Mouse (Mus musculus) c-Kit-negative CD71-positive TER-119-positive erythroid progenitor cells, embryonic 14.5 days (primary cell): Measurements from ENCODE around the gene Tspan32.

Experiments used
- DNase-seq: peaks from one replicate; pipeline ENCODE4 v3.0.0-alpha.2; 2013; ENCODE audit warnings: low read depth, low spot score

Tspan32 gene

DNA sequence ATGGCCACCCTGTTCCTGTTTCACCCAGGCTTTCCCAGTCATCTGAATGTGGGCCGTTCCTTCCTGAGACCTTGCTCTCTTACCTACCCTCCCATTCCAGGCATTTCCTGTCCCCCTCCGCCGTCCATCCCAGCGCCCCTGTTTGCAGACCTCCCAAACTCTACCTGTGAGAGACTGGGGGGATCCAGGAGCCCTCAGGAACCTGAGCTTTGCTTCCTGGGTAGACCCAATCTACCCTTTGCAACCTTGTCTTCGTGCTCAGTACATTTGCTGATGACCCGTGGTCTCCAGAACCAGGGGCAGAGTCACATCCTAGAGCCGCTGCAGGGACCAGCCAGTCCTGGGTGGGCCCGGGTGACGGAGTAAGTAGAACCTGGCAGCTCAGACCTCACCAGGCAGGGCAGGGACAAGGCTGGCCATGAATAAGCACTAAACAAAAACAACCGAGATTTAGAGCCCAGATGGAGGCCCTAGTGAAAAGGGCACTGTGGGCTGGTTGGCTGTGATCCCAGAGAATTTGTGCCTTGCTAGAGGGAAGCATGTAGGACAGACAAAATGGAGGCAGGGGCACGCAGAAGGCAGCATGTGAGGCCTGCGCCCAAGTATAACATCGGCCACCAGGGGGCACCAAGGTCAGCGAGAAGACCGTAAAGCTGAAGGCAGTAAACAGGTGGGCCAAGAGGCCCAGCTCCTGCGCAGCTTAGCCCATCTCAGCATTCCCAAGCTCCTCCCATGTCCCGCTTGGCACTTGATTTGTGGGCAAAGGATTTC lies 2.9 kb downstream of the Tspan32 start:
- DNase-seq, result peak; percentile 90

DNA sequence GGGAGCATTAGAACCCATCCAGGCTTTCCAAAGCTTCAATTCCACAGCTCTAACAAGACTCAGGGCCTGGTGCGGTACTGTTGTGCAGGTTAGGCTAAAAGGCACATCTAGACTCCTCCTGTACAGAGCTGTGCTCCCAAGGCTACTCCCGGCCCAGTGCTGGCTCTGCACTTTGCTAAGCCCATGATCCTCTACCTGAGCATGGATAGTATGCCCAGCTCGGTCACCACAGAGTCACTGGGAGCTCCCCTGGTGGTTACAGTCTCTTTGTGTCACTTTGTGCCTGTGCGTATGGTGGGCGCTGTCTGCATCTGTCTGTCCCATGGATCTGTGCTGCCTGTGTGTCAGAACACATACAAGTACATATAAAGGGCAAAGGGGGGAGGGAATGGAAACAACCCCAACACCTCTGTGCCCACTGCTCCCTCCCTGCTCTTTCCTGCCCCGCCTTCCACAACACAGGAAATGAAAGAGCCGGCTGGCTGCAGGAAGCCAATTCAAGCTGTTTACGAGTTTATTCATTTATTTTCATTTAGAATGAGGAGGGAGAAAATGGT lies 3.6 kb downstream of the Tspan32 start:
- DNase-seq, result no peak

DNA sequence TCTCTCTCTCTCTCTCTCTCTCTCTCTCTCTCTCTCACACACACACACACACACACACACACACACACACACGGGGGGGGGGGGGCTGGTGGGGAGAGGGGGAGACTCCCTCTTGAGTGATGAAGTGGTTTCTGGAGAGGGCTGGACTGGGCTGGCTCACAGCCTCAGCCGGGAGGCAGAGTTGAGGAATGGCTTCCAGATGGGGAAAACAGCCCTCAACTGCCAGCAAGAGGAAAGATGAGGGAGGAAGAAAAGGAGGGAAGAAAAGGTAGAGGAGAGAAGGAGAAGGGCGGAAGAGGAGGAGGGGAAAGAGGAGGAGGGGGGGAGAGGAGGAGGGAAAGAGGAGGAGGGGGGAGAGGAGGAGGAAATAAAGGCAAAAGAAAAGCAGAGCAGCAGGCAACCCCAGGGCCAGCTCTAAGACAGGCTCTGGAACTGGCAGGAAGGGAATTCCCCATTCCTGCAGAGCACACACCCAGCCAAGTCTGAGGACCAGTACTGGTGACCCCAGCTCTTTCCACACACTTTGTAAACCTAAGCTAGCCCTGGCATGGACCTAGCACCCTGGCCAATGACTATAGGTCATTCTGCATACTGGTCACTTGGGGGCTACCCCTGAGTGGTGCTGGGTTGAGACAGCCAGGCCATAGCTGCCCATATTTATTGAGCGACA lies 4.3 kb downstream of the Tspan32 start:
- no peak for DNase-seq

- DNase-seq, result no peak
Measured at GRCm38 (mm10) chr7:143009996-143010395, 5.2 kb downstream of the Tspan32 start.

DNA sequence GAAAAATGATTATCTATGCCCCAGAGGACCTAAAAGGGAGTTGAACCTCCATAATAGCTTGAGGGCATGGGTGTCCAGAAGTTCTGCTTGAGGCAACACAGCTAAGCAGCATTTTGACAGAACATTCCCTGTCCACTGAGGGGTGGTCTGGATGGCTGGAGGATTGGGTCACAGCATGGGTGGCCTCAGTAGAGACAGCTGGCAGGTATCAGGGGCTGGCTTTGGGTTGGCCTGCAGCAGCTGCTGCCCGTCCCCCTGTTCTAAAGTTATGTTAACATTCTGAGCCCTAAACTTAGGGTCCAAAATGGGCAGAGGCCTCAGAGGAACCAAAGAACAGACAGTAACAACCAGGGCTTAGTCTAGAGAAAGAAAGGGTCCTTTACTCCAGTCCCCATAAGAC lies 6.4 kb downstream of the Tspan32 start:
- no peak for DNase-seq

DNA sequence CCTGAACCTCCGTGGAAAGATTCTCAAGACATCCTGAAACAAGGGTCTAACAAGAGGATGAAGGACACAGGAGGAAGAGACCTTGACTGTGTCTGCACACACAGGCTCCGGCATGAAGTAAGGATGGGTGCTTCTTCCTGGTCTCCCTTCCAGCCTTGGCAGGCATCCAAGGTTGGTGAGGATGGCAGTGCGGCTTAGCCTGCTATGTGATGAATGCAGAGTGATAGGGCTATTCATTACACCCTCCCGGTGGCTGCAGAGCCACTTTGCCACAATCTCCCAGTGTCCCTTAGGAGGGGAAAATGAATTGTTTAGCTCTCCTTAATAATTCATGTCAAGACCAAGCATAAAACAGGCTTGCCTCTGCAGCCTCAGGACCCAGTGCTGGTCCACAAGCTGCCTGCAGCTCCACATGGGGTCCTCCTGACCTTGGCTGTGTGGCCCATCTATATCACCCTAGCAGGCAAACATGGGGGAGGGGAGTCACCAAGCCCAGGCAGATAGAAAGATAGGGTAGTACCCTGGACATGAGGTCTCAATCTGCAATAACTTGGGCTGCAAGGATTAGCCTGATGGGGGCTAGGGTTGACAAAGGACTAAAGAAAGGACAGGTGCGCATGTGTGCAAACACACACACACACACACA lies 7.5 kb downstream of the Tspan32 start:
- DNase-seq, result no peak

GRCm38 (mm10) chr7:143013420-143014178 lies 8.8 kb downstream of the Tspan32 start:
- no peak for DNase-seq

GRCm38 (mm10) chr7:143014862-143015659 lies 10.2 kb downstream of the Tspan32 start:
- DNase-seq, result no peak

DNA sequence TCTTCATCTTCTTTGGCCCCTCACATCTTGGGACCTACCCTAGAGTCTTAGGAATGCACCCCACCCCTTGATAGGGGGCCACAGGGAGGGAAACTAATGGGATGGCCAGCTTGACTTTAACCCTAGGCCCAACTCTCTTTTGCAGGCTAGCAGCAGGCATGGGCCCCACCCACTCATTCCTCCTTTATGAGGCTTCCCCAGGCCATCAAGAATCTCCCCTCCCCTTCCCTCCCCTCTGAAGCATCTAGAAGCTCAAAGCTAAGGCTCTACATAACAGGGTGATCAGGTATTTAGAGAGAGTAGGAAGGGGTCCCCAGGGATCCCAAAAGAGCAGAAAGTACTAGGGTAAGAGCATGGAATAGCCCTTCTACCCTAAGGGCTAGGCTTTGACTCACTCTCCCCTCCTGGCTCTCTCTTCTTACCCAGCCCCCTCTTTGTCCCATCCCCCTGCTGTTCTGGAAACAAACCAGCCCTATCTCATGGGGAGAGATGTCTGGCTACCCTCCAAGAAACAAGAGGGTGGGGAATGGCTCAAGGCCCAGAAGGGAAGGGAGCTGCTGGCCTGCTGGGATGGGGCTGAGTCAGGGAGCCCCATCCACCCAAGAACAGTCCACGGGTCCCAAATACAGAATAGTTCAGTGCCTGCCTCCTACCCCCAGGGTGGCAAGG lies 11.0 kb downstream of the Tspan32 start:
- no peak for DNase-seq

DNA sequence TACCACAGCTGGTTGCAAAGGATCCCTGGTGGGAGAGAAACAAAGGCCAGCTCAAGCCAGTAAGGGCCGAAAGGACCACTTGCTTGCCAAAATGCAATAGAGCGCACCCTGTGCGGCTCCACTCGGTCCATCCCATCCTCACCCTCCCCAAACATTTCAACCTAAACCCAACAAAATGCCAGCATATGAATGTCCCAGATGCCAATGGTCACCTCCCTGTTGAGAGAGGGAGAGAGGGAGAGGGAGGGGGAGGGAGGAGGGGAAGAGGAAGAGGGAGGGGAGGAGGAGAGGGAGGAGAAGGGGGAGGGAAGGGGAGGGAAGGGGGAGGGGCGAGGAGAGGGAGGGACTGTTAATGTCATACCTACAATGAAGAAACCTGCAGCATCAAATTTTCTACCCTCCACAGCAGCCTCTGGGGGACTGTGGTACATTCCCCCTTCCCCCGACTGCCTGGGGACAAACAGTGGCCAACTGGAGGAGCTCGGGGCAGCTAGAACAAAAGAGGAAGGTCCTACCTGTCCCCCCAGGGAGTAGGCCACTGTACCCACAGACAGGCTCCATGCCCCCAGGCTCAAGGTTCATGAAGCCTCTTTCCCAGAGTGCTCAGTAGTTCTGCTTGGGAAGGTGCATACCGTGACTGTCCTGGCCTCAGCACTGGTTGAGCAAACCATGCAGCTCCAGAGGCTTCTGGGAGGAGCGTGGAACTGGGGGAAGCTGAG lies 11.7 kb downstream of the Tspan32 start:
- no peak for DNase-seq

GRCm38 (mm10) chr7:143017181-143017580 lies 12.3 kb downstream of the Tspan32 start:
- DNase-seq, result no peak

DNA sequence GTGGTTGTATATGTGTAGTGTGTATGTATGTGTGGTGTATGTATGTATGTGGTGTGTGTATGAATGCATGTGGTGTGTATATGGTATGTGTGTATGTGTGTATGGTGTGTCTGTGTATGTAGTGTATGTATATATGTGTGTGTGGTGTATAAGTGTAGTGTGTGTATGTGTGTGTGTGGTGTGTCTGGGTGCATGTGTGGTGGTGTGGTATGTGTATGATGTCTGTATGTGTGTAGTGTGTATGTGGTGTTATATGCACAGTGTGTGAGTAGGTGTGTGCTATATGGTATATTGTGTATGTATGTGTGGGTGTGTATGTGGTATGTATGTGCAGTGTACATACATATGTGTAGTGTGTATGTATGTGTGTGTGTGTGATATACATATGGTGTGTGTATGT lies 15.2 kb downstream of the Tspan32 start:
- DNase-seq, result no peak

- no peak for DNase-seq
Measured at GRCm38 (mm10) chr7:143020764-143021163, 15.9 kb downstream of the Tspan32 start.

DNA sequence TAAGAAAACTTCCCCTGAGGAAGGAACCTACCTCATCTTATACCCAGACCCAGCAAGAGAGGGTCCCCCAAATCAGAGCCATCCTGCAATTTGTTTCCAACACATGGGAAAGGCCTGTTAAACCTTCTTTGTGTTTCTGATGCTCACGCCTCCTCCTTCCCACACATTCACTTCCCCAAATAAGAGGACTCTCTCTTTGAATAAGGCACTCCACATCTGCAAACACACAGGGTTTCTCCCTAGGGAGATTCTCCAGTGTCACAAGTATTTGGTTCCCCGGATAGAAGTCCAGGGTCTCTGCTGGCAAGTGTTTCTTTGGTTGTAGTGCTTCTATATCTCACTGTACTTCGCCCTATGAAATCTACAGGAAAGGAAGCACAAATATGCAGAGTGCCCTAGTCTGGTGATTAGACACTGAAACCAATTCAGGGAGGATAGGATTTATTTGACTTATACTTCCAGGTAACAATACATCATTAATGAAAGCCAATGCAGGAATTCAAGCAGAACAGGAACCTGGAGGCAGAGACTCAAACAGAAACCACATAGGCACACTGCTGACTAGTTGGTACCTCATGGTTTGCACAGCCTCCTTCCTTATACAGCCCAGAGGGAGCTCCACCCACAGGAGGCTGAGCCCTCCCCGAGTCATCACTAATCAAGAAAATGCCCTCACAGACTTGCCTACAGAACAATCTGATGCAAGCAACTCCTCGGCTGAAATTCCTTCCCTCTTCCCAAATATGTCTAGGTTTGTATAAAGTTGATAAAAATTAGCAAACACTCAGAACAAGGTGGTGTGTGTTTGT lies 16.7 kb downstream of the Tspan32 start:
- DNase-seq, result no peak

GRCm38 (mm10) chr7:143023499-143023898 lies 18.7 kb downstream of the Tspan32 start:
- no peak for DNase-seq

DNA sequence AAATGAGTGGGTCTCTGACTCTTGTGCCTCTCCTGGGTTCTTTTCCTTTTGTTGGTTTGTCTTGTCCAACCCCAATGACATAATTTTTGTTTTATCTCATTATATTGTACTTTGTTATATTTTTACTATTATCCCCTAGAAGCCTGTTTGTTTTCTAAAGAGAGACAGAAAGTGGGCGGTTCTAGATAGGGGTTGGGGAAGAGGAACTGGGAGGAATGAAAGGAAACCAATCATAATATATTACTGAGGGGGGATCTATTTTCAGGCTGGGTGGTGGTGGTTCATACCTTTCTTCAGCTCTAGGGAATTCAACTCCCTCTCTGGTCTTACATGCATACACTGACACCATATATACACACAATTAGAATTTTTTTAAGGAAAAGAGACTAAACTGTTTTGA lies 19.4 kb downstream of the Tspan32 start:
- DNase-seq, result no peak

- no peak for DNase-seq
Measured at GRCm38 (mm10) chr7:143025496-143025895, 20.6 kb downstream of the Tspan32 start.

DNA sequence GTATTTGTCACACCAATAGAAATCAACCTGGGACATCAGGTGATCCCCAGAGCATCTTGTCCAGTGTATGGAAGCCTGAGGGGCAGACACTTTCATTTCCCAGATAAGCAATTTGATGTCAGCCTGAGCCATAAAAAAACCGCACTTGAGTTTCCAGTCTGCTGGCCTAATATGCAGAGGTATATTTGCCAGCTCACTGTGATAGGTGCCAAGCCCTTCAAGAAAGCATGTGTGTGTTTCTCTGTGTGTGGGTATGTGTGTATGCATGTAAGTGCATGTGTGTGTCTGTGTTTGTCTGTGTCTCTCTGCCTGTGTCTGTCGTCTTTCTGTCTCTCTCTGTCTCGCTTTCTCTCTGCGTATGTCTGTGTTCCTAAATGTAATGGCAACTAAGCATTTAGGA lies 22.4 kb downstream of the Tspan32 start:
- no peak for DNase-seq

GRCm38 (mm10) chr7:143031816-143032215 lies 27.0 kb downstream of the Tspan32 start:
- no peak for DNase-seq
